Mouse (Mus musculus) lung, embryonic 14.5 days (tissue): ENCODE data around the gene Galk1. TPM values are rescaled to one million over a fixed set of nuclear protein-coding genes. Genes with fewer than 3 reads are reported as not detected.
A peak's percentile ranks its signal among the peaks of the same experiment; 100 is the strongest.

Experiments
- ATAC-seq: fragments of 200-750 bp; cut with Nextera tagmentation; 2 replicates; pipeline ENCODE4 v1.8.0; 2017; ENCODE audit warnings: mild to moderate bottlenecking, moderate TSS enrichment, moderate library complexity; ENCODE audit not compliant: insufficient read depth
- DNase-seq: peaks from one replicate; pipeline ENCODE4 v3.0.0-alpha.2; 2015
- H3K27ac ChIP-seq: fragments of 300-500 bp; sonication (generic); 2 replicates; pipeline ENCODE4 v1.5.1; 2014; ENCODE audit warnings: low read depth, mild to moderate bottlenecking, moderate library complexity
- H3K27me3 ChIP-seq: fragments of 300-500 bp; sonication (generic); 2 replicates; pipeline ENCODE4 v1.6.1; 2014; ENCODE audit warnings: low read length, control low read depth; ENCODE audit not compliant: insufficient read depth
- H3K36me3 ChIP-seq: fragments of 300-500 bp; sonication (generic); 2 replicates; pipeline ENCODE4 v1.6.1; 2014; ENCODE audit warnings: control low read depth; ENCODE audit not compliant: insufficient read depth
- H3K4me1 ChIP-seq: fragments of 300-500 bp; sonication (generic); 2 replicates; pipeline ENCODE4 v1.6.1; 2014; ENCODE audit warnings: antibody characterized with exemption, control low read depth; ENCODE audit not compliant: insufficient read depth
- H3K4me2 ChIP-seq: fragments of 300-500 bp; sonication (generic); 2 replicates; pipeline ENCODE4 v1.6.1; 2014; ENCODE audit warnings: mild to moderate bottlenecking
- H3K4me3 ChIP-seq: fragments of 300-500 bp; sonication (generic); 2 replicates; pipeline ENCODE4 v1.5.1; 2014; ENCODE audit warnings: low read depth, low read length
- H3K9ac ChIP-seq: fragments of 300-500 bp; sonication (generic); 2 replicates; pipeline ENCODE4 v1.6.1; 2014
- H3K9me3 ChIP-seq: fragments of 300-500 bp; sonication (generic); 2 replicates; pipeline ENCODE4 v1.6.1; 2016; ENCODE audit warnings: low read depth, low read length, control low read depth
- CTCF ChIP-seq: IDR thresholded peaks from 2 replicates; pipeline ENCODE4 v1.5.1; 2016; ENCODE audit warnings: antibody characterized with exemption, low read depth
- WGBS: fragments of 180-500 bp; shearing (Covaris S2); extraction: QIAGEN DNeasy Blood & Tissue Kit; methylation state at CpG from one replicate; pipeline ENCODE4 v1.1.7; 2014; 5-methylcytosine and 5-hydroxymethylcytosine counted together
- polyA plus RNA-seq: library from polyadenylated mRNA; unstranded; fragments of >200 nt; fragmentation: Nextera tagmentation; extraction: Ambion mirVana; gene quantifications from 2 replicates; pipeline ENCODE4 v1.2.1, GENCODE M21; 2014

The Galk1 gene
- polyA plus RNA-seq, 1 experiment from 2014 or later: 208 TPM

GRCm38 (mm10) chr11:116042372-116043138, 30.0 kb upstream of the Galk1 start:
- WGBS: 84% methylated on average over 5 of the region's 5 CpGs
- no peak for ATAC-seq
- no peak overlapping the region for H3K4me3 ChIP-seq
- peaks cover 76% of the 10 kb centered on the region for H3K36me3 ChIP-seq
- H3K4me2 ChIP-seq: no peak overlapping the region
- TF ChIP-seq CTCF: no peak
- H3K9me3 ChIP-seq: no peaks in the 10 kb centered on the region; the same call in 1 of the 2 replicates
- H3K27ac ChIP-seq: no peak overlapping the region
- H3K9ac ChIP-seq: no peak overlapping the region
- no peaks in the 10 kb centered on the region for H3K4me1 ChIP-seq
- DNase-seq: no peak
- H3K27me3 ChIP-seq: no peaks in the 10 kb centered on the region

- H3K4me1 ChIP-seq: no peaks in the 10 kb centered on the region
- peaks cover 69% of the 10 kb centered on the region for H3K36me3 ChIP-seq
- H3K27ac ChIP-seq: no peak overlapping the region
- 99% methylated on average over 2 of the region's 2 CpGs for WGBS
- DNase-seq (no peak), ATAC-seq (no peak)
- H3K4me2 ChIP-seq: no peak overlapping the region
- no peaks in the 10 kb centered on the region for H3K27me3 ChIP-seq
- TF ChIP-seq CTCF: no peak
- no peaks in the 10 kb centered on the region; the same call in 1 of the 2 replicates for H3K9me3 ChIP-seq
- no peak overlapping the region for H3K4me3 ChIP-seq
- H3K9ac ChIP-seq: no peak overlapping the region
Observed at GRCm38 (mm10) chr11:116041833-116042232, 29.3 kb upstream of the Galk1 start.

- H3K4me2 ChIP-seq: no peak overlapping the region
- no peak overlapping the region for H3K4me3 ChIP-seq
- no peak for TF ChIP-seq CTCF
- WGBS: 82% methylated on average over 6 of the region's 6 CpGs
- no peaks in the 10 kb centered on the region for H3K27me3 ChIP-seq
- no peaks in the 10 kb centered on the region; the same call in 1 of the 2 replicates for H3K9me3 ChIP-seq
- DNase-seq: no peak
- no peak overlapping the region for H3K27ac ChIP-seq
- no peaks in the 10 kb centered on the region for H3K4me1 ChIP-seq
- H3K9ac ChIP-seq: no peak overlapping the region
- no peak for ATAC-seq
- peaks cover 62% of the 10 kb centered on the region for H3K36me3 ChIP-seq
Observed at GRCm38 (mm10) chr11:116040593-116040992, 28.1 kb upstream of the Galk1 start.

GRCm38 (mm10) chr11:116037826-116038225, 25.3 kb upstream of the Galk1 start:
- no peak for DNase-seq
- Histone ChIP-seq H3K4me1 (no peaks in the 10 kb centered on the region), H3K27me3 (no peaks in the 10 kb centered on the region), H3K27ac (no peak overlapping the region), H3K4me3 (no peak overlapping the region), H3K9ac (no peak overlapping the region), H3K36me3 (peaks cover 51% of the 10 kb centered on the region), H3K9me3 (no peaks in the 10 kb centered on the region; the same call in 1 of the 2 replicates), H3K4me2 (no peak overlapping the region)
- no peak for TF ChIP-seq CTCF
- WGBS: 91% methylated on average over 9 of the region's 9 CpGs
- ATAC-seq: no peak

GRCm38 (mm10) chr11:116036671-116037070, 24.2 kb upstream of the Galk1 start:
- 85% methylated on average over 3 of the region's 3 CpGs for whole genome bisulfite sequencing
- TF ChIP-seq CTCF: no peak

GRCm38 (mm10) chr11:116034584-116034983, 22.1 kb upstream of the Galk1 start:
- DNase-seq (no peak), ATAC-seq (no peak)
- Histone ChIP-seq H3K9ac (no peak overlapping the region), H3K4me1 (no peaks in the 10 kb centered on the region), H3K27me3 (no peaks in the 10 kb centered on the region), H3K4me3 (no peak overlapping the region), H3K27ac (no peak overlapping the region), H3K9me3 (no peaks in the 10 kb centered on the region), H3K4me2 (no peak overlapping the region), H3K36me3 (peaks cover 25% of the 10 kb centered on the region)
- TF ChIP-seq CTCF: no peak
- 94% methylated on average over 6 of the region's 6 CpGs for WGBS

More at GRCm38 (mm10) chr11:116036671-116037070, 24.2 kb upstream of the Galk1 start:
- Histone ChIP-seq H3K4me2 (no peak overlapping the region), H3K4me1 (no peaks in the 10 kb centered on the region), H3K9me3 (no peaks in the 10 kb centered on the region), H3K9ac (no peak overlapping the region), H3K36me3 (peaks cover 41% of the 10 kb centered on the region), H3K27me3 (no peaks in the 10 kb centered on the region), H3K4me3 (no peak overlapping the region), H3K27ac (no peak overlapping the region)
- ATAC-seq (no peak), DNase-seq (no peak)

- peak overlapping the region; percentile 95 for H3K9ac ChIP-seq
- no peaks in the 10 kb centered on the region for H3K9me3 ChIP-seq
- ATAC-seq (peak; percentile 16; the same call in 1 of the 2 replicates), DNase-seq (peak; percentile 52)
- H3K27ac ChIP-seq: peak overlapping the region; percentile 99
- peak overlapping the region; percentile 79 for H3K4me2 ChIP-seq
- 21% methylated on average over 14 of the region's 14 CpGs for WGBS
- no peak for TF ChIP-seq CTCF
- no peaks in the 10 kb centered on the region for H3K27me3 ChIP-seq
- no peaks in the 10 kb centered on the region for H3K4me1 ChIP-seq
- H3K36me3 ChIP-seq: peaks cover 8% of the 10 kb centered on the region
- peak overlapping the region; percentile 76 for H3K4me3 ChIP-seq
Observed at GRCm38 (mm10) chr11:116030898-116031845, 18.7 kb upstream of the Galk1 start.
